ENCODE assay signal across 11 mouse cellular contexts in the genomic region with DNA sequence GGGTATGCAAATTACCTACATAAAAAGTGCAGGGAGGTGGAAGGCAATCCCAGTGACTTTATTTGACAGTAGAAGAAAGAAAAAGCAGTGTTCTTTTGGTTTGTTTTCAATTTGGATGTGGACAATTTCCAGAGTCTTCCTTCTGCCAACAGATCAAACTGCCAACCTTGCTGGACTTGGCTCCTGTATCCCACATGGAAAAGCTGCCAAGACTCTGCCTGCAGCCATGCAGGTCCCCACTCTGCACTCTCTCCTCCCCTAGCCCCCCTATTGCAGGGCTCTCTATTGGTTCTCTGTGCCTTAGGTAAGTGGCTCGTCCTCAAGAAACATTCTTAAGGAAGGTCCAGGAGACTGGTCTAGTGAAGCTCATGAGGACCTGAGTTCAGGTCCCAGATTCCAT.
DNase-seq lines count a peak whose midpoint lies in the region; ATAC-seq lines count a peak whose summit lies in the region.
"Had no signal": no experiment of that assay in that cellular context is flagged by ENCODE, and none has a peak within 500 bp of the region (broad histone marks: within the 10 kb centered on the region; RNA-seq: fewer than 3 reads in every experiment).

No protein-coding gene starts in this region.

- H3K4me1 ChIP-seq in midbrain, embryonic 14.5 days (ENCODE audit: control insufficient read depth, insufficient read depth, low read length), result no peaks in the 10 kb centered on the region
- H3K4me1 ChIP-seq in midbrain, embryonic 10.5 days, result no peaks in the 10 kb centered on the region
- H3K4me1 ChIP-seq: midbrain, embryonic 15.5 days had no signal

- ATAC-seq in midbrain, embryonic 14.5 days (ENCODE audit: low FRiP score, low TSS enrichment), result no peak
- ATAC-seq: liver, postnatal 0 days; midbrain, embryonic 15.5 days had no signal

- peak; percentile 6 for DNase-seq in heart, postnatal 4 days
- DNase-seq in heart, adult 11 months, result no peak
- peak; percentile 40 for DNase-seq in midbrain, embryonic 14.5 days
- no peak for DNase-seq in midbrain, embryonic 10.5 days (ENCODE audit: low spot score)
- peak; percentile 86 for DNase-seq in cerebellum, adult 11-12 months
- DNase-seq in cerebellum, postnatal 25 days, result peak; percentile 88 to 90
- no peak for DNase-seq in natural killer cell, adult 2 months (ENCODE audit: low spot score in 2 of 2)
- DNase-seq: kidney, adult 8-10 months; liver, postnatal 0 days had no signal

- H3K4me3 ChIP-seq in midbrain, embryonic 14.5 days (replicated peaks; ENCODE audit: low read depth, low read length), result no peak overlapping the region
- H3K4me3 ChIP-seq in midbrain, embryonic 10.5 days, result no peak overlapping the region
- H3K4me3 ChIP-seq: erythroblast, embryonic 14.5 days; midbrain, embryonic 15.5 days had no signal

- no peaks in the 10 kb centered on the region for H3K36me3 ChIP-seq in midbrain, embryonic 14.5 days (ENCODE audit: control insufficient read depth, insufficient read depth, low read length)
- H3K36me3 ChIP-seq in midbrain, embryonic 10.5 days, result no peaks in the 10 kb centered on the region
- H3K36me3 ChIP-seq: midbrain, embryonic 15.5 days had no signal

- H3K4me2 ChIP-seq in midbrain, embryonic 14.5 days (ENCODE audit: low read length), result no peak overlapping the region
- H3K4me2 ChIP-seq: midbrain, embryonic 15.5 days had no signal

- no peaks in the 10 kb centered on the region for H3K9me3 ChIP-seq in midbrain, embryonic 14.5 days (ENCODE audit: control insufficient read depth, low read length)
- no peaks in the 10 kb centered on the region for H3K9me3 ChIP-seq in midbrain, embryonic 10.5 days (replicated peaks)
- H3K9me3 ChIP-seq: midbrain, embryonic 15.5 days had no signal

- H3K27ac ChIP-seq in midbrain, embryonic 14.5 days (replicated peaks; ENCODE audit: low read depth, low read length), result no peak overlapping the region
- no peak overlapping the region for H3K27ac ChIP-seq in midbrain, embryonic 10.5 days (replicated peaks)
- H3K27ac ChIP-seq: midbrain, embryonic 15.5 days had no signal

- no peak overlapping the region for H3K9ac ChIP-seq in midbrain, embryonic 14.5 days (replicated peaks; ENCODE audit: low read length)
- H3K9ac ChIP-seq: liver, postnatal 0 days; midbrain, embryonic 15.5 days had no signal

- 66% methylated on average over 1 of the region's 1 CpGs for WGBS in midbrain, embryonic 14.5 days
- WGBS in midbrain, embryonic 10.5 days, result 70% methylated on average over 1 of the region's 1 CpGs

- H3K27me3 ChIP-seq in midbrain, embryonic 14.5 days (ENCODE audit: control insufficient read depth, insufficient read depth, low read length), result no peaks in the 10 kb centered on the region
- H3K27me3 ChIP-seq in midbrain, embryonic 10.5 days (ENCODE audit: low read depth, poor library complexity, severe bottlenecking), result no peaks in the 10 kb centered on the region
- H3K27me3 ChIP-seq: midbrain, embryonic 15.5 days had no signal

Comparison
In these comparisons a context has a peak if more than half of its experiments do, and no peak if none do; other contexts are left out.
1. DNase-seq: peak in heart, postnatal 4 days (single experiment), midbrain, embryonic 14.5 days (single experiment), cerebellum, adult 11-12 months (single experiment) and cerebellum, postnatal 25 days (2 of 2); none in heart, adult 11 months (single experiment), midbrain, embryonic 10.5 days (single experiment) and natural killer cell, adult 2 months (0 of 2).